Mouse (Mus musculus): ENCODE data around the gene Mob3a.

- TF ChIP-seq MAX (IDR thresholded peaks at IDR 0.05) = peak; percentile 52
- TF ChIP-seq CTCF (IDR thresholded peaks at IDR 0.05; ENCODE audit: control insufficient read depth, insufficient read depth, insufficient read length) = no peak
Observed at GRCm38 (mm10) chr10:80701721-80702535, at the start of gene Mob3a, which contains the start of gene Izumo4.

Measured in C2C12 (cell line).